Mouse (Mus musculus) gastrocnemius, adult 8-10 months (tissue): Measurements from ENCODE around the gene Plcxd1. TPM values are rescaled to one million over a fixed set of nuclear protein-coding genes. Genes with fewer than 3 reads are reported as not detected.
"Not testable (repeated sequence)": the region's sequence is repeated elsewhere in the genome, so short reads cannot be mapped to it uniquely, and the experiment has no call there.

ENCODE experiments used
- DNase-seq, 2 experiments: peaks; one replicate each; pipeline ENCODE4 v3.0.0; 2022; ENCODE audit warnings: low spot score in 2 of 2
- total RNA-seq, 4 experiments: library from RNA; stranded (reverse); gene quantifications; 2 replicates each; pipeline ENCODE4 v1.2.4; 2022

Plcxd1 gene
- not detected for total RNA-seq

GRCm38 (mm10) chr5:110099656-110100580 is at the start of gene Plcxd1:
Plcxd1 (plus strand) TSS chr5:110099969.
- DNase-seq, result peak in 1 of 2 experiments; percentile 2

- peak; percentile 66 to 67 for DNase-seq
These were observed 41.9 kb upstream of the Plcxd1 start for GRCm38 (mm10) chr5:110057637-110058408.

- not testable (repeated sequence) for DNase-seq
These were observed 27.4 kb upstream of the Plcxd1 start, which contains the start of gene Gm17655 for GRCm38 (mm10) chr5:110072413-110072812. Gm17655 (minus strand) TSS chr5:110072513.

- no peak for DNase-seq
These were observed 16.8 kb upstream of the Plcxd1 start for GRCm38 (mm10) chr5:110082961-110083360.

GRCm38 (mm10) chr5:110086161-110086866 is 13.5 kb upstream of the Plcxd1 start:
- no peak for DNase-seq

GRCm38 (mm10) chr5:110091546-110091945 is 8.2 kb upstream of the Plcxd1 start:
- DNase-seq, result no peak

GRCm38 (mm10) chr5:110094030-110094846 is 5.5 kb upstream of the Plcxd1 start, which contains the start of gene Gm35315:
Gm35315 (minus strand) TSS chr5:110094420.
- DNase-seq, result peak; percentile 76 to 79

- DNase-seq, result no peak
These were observed 4.9 kb upstream of the Plcxd1 start for GRCm38 (mm10) chr5:110094847-110095213.

GRCm38 (mm10) chr5:110098991-110099477 is 735 bp upstream of the Plcxd1 start:
- no peak for DNase-seq

- DNase-seq, result peak in 1 of 2 experiments; percentile 7
These were observed 1.3 kb downstream of the Plcxd1 start for GRCm38 (mm10) chr5:110100921-110101631.

GRCm38 (mm10) chr5:110101716-110102347 is 2.1 kb downstream of the Plcxd1 start:
- peak in 1 of 2 experiments; percentile 15 for DNase-seq

GRCm38 (mm10) chr5:110102429-110102828 is 2.7 kb downstream of the Plcxd1 start:
- no peak for DNase-seq

GRCm38 (mm10) chr5:110102853-110103625 is 3.3 kb downstream of the Plcxd1 start:
- no peak for DNase-seq

- no peak for DNase-seq
These were observed 4.3 kb downstream of the Plcxd1 start for GRCm38 (mm10) chr5:110103901-110104615.

GRCm38 (mm10) chr5:110104616-110105380 is 5.0 kb downstream of the Plcxd1 start:
- no peak for DNase-seq

- DNase-seq, result no peak
These were observed 6.5 kb downstream of the Plcxd1 start for GRCm38 (mm10) chr5:110106140-110106871.
